Mouse (Mus musculus): ENCODE measurements at regions not wholly inside any gene's neighbourhood (a gene's known extent, or its start where the extent isn't known, plus 50 kb on each side); places are given as distances from the start of the nearest gene placed in this dataset.
A peak's percentile ranks its signal among the peaks of the same experiment; 100 is the strongest.

GRCm38 (mm10) chr2:116807207-116807606 is 71.3 kb upstream of the Tmco5 start:
- DNase-seq, result no peak
- intact Hi-C loops (cut with DNase I), result no loop called here

GRCm38 (mm10) chr2:116807636-116808035 is 70.9 kb upstream of the Tmco5 start:
- DNase-seq, result no peak
- intact Hi-C loops (cut with DNase I), result no loop called here

GRCm38 (mm10) chr2:116808113-116808512 is 70.4 kb upstream of the Tmco5 start:
- intact Hi-C loops (cut with DNase I), result no loop called here
- DNase-seq, result no peak

GRCm38 (mm10) chr2:116808554-116808953 is 69.9 kb upstream of the Tmco5 start:
- no peak for DNase-seq
- intact Hi-C loops (cut with DNase I), result no loop called here

GRCm38 (mm10) chr2:116810116-116810515 is 68.4 kb upstream of the Tmco5 start:
- intact Hi-C loops (cut with DNase I), result no loop called here

GRCm38 (mm10) chr2:116812869-116813558 is 65.5 kb upstream of the Tmco5 start:
- intact Hi-C loops (cut with DNase I), result no loop called here
- DNase-seq, result peak in 1 of 2 experiments; percentile 7

More at GRCm38 (mm10) chr2:116810116-116810515, 68.4 kb upstream of the Tmco5 start:
- DNase-seq, result no peak

- intact Hi-C loops (cut with DNase I), result no loop called here
- no peak for DNase-seq
Observed at GRCm38 (mm10) chr2:116813559-116813895, 65.0 kb upstream of the Tmco5 start.

- intact Hi-C loops (cut with DNase I), result no loop called here
- no peak for DNase-seq
Observed at GRCm38 (mm10) chr2:116817134-116817533, 61.4 kb upstream of the Tmco5 start.

- intact Hi-C loops (cut with DNase I), result no loop called here
- DNase-seq, result no peak
Observed at GRCm38 (mm10) chr2:116817561-116817960, 60.9 kb upstream of the Tmco5 start.

GRCm38 (mm10) chr2:116818550-116818949 is 59.9 kb upstream of the Tmco5 start:
- intact Hi-C loops (cut with DNase I), result no loop called here
- no peak for DNase-seq

- intact Hi-C loops (cut with DNase I), result no loop called here
Observed at GRCm38 (mm10) chr2:116819016-116819687, 59.3 kb upstream of the Tmco5 start.

GRCm38 (mm10) chr2:116820831-116821745 is 57.4 kb upstream of the Tmco5 start:
- intact Hi-C loops (cut with DNase I), result loop anchor here (5.0 to 10.0 kb wide), 2 partner anchors 604 to 966 kb away; no protein-coding TSS in a partner anchor
- peak in 1 of 2 experiments; percentile 9 for DNase-seq

More at GRCm38 (mm10) chr2:116819016-116819687, 59.3 kb upstream of the Tmco5 start:
- DNase-seq, result no peak
